Mouse (Mus musculus): ENCODE results near the gene Abhd4.

The Abhd4 gene

DNA sequence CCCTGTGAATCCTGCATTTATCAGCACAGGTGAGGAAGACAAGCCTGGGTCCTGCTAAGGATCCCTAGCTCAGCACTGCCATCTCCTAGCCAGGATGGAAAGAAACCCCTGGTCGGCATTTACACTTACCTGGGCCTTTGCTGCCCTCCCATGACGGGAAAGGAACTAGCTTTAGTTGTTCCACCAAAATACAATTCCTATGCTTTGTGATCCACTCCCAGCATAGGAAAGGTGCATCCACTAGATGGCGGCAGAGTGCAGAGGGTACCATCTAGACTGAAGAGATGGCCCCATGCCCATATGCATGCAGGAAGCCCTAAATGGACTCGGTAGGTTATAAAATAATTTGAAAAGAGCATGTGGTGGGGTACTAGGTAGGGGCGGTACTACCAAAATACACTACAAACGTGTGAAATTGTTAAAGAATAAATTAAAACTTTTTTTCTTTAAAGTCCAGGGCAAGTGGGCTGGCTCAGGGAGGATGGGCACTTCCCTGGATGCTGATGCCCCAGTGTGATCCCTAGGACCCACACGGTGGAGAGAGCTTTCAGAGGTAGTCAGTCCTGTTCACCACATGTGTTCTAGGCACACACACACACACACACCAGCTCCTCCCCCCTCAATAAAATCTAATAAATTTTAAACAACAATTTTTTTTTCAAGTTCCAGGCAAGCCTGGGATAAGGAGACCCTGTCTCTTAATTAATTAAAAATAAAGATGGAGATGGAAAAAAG lies 14.8 kb upstream of the Abhd4 start:
- peak; percentile 81 for DNase-seq (ENCODE audit: low spot score)

DNA sequence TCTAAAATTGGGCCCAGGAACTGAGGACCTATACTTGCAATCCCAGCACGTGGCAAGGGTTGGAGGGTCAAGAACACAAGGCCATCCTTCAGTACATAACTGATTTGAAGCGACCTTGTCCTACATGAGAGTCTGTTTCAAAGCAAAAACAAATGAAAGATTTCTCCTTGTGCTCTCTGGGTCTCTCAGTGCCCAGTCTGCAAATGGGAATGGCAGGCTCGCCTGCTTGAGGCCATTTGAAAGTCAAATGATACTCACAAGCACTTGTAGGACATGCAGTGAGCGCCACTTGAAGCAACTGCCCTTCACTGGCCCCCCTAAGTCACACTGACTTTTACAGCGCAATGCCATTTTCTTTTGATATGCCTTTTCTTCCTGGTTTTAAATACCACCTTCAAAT lies 13.4 kb upstream of the Abhd4 start:
- DNase-seq (ENCODE audit: low spot score), result no peak

DNA sequence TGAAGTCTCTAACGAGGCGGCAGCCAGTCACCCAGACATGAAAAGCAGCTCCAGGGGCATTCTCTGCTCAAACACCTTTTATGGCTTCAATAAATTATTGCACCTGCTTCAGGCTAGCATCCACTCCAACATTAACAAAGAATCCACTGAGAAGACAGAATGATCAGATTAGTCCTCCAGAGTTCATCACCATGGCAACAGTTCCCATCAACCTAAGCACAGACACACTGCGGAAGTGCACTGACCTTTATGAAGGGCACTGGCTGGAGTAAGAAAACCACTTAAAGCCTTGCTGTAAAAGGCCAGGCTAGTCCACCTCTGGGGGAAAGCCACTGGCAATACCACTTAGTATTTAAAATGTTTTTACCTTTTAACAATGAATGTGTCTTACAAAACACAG lies 9.8 kb upstream of the Abhd4 start:
- no peak for DNase-seq (ENCODE audit: low spot score)

DNA sequence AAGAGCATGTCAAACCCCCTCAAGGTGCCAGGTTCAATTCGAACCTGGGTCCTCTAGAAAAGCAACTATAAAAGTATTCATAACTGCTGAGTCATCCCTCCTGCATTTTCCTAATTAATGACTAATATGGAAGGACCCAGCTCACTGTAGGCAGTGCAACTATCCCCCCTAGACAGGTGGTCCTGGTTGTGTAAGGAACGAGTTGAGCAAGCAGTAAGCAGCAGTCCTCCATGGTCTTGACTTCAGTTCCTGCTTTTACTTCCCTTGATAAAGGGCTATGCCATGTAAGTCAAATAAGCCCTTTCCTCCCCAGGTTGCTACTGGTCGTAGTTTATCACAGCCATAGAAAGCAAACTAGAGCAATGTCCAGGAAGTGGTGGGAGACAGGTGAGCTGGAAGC lies 7.8 kb upstream of the Abhd4 start:
- DNase-seq (ENCODE audit: low spot score), result no peak

DNA sequence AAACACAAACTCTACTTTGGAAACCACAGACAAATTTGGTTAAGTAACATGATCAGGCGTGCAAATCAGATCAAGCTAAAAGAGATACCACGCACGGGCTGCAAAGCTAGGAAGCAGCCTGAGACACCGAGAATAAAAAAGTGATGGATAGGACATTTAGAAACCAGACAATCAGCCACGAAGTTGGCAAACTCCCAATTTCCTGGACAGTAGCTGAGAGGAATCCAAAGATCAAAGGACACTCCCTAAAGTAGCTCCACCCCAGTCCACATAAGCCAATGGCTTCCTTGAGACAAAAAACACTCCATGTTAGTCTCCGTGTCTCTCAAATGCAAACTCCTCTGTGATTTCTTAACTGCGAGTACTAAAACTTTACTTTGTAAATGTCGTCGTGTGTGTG lies 4.7 kb upstream of the Abhd4 start:
- DNase-seq (ENCODE audit: low spot score), result no peak

DNA sequence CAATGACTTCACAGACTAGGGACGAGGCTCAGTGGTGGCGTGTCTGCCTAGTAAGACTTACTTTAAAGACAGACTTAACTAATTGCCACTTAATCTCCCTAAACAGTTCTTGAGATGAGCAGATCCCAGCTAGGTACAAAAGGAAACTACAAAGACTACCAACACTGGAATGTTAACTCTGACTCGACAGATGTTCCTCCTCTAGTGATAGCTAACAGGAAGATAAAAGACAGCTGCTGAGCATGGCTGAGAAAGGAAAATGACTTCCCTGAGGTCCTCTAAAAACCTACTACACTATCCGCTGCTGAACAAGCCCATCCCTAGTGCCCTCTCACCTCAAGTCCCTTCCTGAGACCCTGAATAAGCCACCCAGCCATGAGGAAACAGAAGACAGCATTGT lies 3.9 kb upstream of the Abhd4 start:
- no peak for DNase-seq (ENCODE audit: low spot score)

DNA sequence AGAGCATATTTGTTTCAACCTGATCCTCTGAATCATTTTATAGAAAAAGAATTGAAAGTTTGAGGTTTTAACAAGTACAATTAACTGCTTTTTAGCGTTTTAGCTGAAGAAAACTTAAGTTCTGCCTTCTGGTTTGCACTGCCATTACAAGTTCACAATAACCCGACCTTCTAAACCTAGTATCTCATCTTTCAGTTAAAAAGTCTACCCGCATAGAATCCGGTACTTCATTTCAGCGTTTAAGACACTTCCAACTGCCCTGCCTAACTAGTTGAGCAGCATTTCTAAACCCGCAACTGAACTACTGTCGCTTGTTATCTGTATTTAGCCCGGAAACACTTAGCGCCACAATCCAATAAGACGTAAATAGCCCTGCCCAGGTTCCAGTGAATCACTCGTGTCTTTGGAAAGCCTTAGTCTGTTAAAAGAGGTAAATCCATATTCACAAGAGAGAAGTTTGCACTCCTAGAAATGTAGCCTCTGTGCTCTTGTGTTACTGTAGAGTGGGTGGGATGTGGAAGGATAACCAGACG lies 748 bp downstream of the Abhd4 start:
- DNase-seq (ENCODE audit: low spot score), result no peak

DNA sequence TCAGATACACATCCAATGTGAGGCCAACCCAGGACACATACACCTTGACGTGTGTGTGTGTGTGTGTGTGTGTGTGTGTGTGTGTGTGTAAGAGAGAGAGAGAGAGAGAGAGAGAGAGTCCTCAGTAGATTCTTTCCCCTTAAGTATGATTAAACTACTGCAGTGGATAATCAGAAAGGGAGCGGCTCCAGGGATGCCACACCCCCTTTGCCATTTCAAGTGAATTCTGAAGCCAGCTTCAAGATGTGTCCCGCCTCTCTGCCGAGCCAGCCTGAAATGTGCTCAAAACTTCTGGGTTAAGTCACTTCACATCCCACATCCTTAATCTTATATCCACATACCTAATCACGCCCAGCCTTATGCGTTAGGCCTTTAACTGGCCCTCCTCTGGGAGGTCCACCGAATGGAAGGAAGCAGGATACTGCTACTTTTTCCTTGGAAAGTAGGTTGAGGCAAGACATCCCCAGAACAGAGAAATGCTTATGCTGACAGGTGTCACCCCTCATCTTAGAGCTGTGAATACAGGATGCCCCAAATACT lies 4.2 kb downstream of the Abhd4 start:
- no peak for DNase-seq (ENCODE audit: low spot score)

DNA sequence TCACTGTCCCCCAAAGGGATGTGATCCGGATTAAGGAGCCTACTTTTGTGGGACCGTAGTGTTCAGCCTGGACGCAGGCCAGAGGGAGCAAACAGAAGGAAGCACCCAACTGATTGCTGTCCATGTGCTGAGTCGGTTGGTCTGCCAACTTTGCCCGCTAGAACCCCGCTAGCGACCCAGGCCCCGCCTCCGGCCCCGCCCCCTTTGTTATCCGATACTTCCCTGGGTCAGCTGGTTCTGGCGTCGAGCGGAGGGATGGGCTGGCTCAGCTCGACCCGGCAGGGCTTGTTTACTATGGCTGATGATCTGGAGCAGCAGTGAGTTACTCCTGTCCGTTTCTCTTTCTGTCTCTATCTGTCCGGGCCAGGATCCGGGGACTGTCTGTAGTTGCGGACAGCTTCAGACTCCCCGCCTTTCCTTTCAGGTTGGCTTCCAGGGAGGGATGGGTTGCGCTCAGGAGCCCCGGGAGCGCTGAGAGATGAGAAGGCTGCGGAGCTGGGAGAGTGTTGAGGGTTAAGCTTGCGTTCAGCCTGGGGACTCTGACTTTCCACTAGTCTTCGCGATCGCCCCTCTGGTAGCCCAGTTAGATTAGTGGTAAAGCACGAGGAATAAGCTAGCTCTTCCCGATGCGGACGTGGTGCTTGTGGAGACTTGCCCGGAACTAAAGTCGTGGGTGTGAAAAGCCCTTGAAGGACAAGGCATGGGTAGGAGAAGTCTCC lies 5.2 kb downstream of the Abhd4 start:
- peak; percentile 97 for DNase-seq (ENCODE audit: low spot score)

DNA sequence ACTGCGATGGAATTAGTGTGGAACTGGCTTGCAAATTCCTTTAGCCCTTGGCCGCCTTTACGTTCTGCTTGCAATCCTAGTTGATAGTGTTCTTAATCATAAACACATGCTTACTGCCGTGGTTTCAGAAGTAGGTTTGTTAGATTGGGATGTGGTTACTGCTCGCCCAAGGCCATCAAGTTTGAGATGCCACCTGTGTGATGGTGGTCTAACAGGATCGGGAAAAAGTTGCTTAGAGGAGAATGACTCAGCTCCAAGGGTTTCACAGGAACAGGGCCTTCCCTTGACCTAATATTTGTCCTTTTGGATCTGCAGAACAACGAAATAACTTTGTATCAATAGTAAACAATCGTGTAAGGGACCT lies 5.7 kb downstream of the Abhd4 start:
- DNase-seq (ENCODE audit: low spot score), result no peak

DNA sequence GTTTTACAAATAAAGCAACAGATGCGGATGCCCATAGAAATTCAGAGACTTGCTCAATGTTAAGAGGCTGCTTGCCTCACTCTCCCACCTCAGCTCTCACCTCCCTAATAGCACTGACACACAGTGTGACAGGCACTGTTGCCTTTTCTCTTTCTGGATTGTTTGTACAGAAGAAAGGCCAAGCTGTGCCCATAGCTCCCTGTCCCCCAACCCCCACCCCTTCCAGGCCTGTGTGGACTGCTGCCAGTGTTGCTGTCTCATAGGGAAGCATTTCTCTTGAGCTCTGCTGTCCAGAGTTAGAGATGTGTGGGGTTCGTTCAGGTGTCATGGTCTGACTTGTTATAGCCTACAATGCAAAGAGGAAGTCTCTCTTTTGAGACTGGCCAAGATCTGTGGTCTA lies 6.2 kb downstream of the Abhd4 start:
- DNase-seq (ENCODE audit: low spot score), result no peak

DNA sequence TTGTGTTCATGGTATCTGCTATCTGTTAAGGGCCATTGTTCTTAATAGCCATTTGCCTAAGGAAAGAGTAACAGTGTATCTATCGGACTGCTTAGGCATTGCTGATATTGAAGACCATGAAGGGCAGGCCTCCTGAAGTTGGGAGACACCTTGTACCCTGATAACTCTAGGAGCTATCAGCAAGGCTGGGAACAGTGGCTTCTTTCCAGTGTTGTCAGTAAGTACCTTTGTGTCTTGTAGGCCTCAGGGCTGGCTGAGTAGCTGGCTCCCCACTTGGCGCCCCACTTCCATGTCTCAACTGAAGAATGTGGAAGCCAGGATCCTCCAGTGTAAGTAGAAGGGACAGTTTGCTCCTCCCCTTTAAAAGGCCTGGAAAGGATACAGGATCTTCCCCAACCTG lies 7.4 kb downstream of the Abhd4 start:
- DNase-seq (ENCODE audit: low spot score), result no peak

DNA sequence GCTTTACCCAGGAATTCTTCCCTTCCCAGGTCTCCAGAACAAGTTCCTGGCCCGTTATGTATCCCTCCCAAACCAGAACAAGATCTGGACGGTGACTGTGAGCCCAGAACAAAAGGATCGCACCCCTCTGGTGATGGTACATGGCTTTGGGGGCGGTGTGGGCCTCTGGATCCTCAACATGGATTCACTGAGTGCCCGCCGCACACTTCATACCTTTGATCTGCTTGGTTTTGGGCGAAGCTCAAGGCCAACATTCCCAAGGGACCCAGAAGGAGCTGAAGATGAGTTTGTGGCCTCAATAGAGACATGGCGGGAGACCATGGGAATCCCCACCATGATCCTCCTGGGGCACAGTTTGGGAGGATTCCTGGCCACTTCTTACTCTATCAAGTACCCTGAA lies 8.6 kb downstream of the Abhd4 start:
- DNase-seq (ENCODE audit: low spot score), result no peak

DNA sequence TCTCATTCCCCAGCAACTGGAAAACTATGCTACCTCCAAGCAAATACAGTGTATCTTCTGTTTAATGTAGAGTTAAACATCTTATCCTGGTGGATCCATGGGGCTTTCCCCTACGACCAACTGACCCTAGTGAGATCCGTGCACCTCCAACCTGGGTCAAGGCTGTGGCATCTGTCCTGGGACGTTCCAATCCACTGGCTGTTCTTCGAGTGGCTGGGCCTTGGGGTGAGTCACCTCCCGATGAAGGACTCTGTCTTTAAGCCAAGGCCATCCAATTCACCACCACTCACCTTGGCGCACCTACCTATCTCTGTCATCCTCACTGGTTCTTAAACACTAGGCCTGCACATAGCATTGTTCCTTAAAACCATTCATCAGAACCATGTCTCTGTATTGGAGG lies 9.1 kb downstream of the Abhd4 start:
- DNase-seq (ENCODE audit: low spot score), result no peak

DNA sequence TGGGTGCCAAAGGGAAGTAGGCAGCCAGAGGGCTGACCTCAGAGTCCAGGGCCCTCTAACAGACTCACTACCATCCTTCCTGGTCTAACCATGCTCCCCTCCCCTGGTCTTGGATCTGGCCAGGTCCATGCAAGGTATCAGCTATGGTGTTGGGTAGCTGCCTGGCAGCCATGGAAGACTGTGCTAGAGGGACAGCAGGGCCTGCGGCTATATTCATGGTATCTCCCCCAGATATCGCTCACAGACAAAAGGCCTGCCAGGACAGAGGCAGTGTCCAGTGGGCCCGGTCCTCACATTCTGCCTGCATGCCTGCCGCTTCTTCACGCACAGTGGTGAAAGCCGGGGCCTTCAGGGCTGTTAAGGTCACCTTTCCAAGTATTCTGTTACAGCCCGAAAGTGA lies 10.2 kb downstream of the Abhd4 start:
- DNase-seq (ENCODE audit: low spot score), result no peak

DNA sequence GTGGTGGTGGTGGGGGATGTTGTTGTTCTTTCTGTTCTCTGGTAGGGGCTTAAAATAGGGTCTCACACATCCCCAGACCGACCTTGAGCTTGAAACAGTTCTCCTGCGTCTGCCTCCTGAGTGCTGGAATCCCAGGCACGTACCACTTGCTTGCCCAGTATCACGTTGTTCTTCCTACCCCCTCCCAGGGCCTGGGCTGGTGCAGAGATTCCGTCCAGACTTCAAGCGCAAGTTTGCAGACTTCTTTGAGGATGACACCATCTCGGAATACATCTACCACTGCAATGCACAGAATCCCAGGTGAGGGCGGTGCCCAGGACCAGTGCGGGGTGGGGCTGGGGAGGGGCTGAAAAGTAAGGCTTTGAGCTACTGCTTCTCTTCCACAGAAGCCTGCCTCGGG lies 11.1 kb downstream of the Abhd4 start:
- DNase-seq (ENCODE audit: low spot score), result no peak

DNA sequence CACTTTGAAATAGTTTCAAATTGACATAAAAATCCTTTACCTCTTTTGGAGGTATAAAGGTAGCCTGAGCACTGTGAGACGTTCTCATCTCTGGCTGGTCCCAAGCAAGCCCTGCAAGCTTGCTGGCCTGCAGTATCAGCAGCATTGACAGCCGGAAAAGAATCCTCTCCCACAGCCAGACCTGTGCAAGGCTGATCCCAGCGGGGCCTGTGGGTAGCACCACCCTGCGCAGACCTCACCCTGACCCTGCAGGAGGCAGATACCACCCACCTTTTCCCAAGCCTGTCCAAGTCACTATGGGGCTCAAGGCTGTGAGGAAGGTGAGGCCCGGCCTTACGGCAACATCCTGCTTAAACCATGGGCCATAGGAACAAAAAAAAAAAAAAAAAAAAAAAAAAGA lies 12.0 kb downstream of the Abhd4 start:
- DNase-seq (ENCODE audit: low spot score), result no peak

DNA sequence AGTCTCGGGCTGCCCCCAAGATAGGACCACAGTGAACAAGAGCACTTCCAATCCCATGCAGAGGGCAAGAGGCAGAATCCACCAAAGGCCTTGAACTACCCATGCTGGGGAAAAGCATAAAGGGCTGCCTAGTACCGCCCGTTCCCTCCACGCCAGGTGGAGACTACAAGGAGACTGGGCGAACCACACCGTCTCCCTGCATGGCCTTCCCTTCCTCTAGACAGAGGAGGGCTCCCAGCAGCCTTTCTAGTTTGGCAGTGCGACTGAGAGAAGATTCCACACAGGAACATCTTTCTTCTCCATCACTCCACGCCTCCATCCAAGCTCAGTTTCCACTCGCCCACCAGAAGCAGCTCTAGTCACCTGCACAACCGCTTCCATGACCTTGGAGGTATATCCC lies 14.0 kb downstream of the Abhd4 start:
- no peak for DNase-seq (ENCODE audit: low spot score)

DNA sequence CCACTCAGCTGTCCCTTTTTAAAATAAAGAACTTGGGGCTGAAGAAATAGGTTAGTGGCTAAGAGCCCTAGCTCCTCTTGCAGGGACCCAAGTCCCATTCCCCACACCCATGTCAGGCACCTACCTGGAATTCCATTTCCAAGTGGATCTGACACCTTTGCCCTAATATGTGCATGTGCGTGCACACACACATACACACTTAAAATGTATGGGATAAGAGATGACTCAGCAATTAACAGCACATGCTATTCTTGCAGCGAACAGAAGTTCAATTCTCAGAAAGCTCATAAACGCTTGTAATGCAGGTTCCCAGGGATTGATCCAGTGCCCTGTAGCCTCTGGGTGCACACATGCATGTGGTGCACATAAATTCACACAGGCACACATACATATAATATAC lies 15.6 kb downstream of the Abhd4 start:
- DNase-seq (ENCODE audit: low spot score), result no peak

DNA sequence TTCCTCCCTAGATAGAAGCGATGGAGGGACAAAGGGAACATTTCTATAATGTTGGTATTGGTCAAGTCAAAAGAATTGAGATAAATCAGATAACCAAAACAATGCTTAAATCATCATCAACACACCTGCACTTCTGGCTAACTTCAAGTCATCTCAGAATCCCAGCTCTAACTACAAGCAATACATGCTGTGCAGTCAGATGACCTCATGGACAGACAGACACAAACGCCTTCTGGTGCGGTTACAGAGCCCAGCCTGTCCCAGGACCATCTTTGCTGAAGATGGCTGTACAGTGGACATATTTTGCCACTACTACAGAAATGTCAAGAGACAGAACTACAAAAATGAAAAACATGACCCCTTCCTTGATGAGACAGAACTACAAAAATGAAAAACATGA lies 16.4 kb downstream of the Abhd4 start:
- no peak for DNase-seq (ENCODE audit: low spot score)

DNA sequence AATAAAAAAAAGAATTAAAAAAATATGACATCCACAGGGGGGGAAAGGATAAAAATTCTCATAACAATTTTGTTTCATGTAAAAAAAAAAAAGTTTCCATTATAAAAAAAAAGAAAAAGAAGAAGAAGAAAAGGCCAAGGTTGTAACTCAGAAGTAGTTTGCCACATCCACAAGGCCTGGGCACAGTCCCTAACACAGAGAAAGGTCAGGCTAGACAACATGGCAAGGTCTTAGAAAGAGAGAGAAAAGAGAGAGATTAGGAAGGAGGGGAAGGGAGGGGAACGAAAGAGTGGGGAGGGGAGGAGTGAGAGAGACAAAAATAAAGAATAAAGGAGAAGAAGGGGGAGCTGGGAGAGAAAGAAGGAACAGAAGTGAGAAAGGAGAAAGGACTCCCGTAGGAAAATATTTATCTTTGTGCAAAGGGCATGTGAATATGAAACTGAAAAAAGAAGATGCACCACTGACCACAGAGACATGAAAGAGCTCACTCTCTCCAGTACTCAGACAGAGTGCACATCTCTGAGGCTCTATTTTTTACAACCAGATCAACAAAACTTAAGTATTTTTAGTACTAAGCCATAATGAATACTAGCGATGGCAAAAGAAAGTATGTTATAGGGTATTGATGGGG lies 18.1 kb downstream of the Abhd4 start:
- DNase-seq (ENCODE audit: low spot score), result no peak

DNA sequence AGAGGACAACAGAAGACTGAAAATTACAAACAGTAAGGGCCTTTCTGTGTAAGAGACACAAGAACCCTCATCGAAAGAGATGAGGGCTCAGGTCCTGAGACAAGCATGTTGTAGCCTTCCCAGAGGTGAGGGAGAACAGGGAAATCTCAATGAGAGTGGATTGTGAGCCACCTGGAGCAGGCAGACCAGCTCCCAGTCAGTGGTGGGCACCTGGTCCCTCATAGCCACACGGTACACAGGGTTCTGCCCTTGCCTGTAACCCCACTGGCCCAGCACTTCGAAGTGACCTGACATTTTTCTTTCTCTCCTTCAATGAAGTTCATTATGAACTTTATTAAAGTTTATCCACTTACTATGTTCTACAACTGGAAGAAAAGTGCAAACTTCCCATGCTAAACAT lies 18.7 kb downstream of the Abhd4 start:
- no peak for DNase-seq (ENCODE audit: low spot score)

DNA sequence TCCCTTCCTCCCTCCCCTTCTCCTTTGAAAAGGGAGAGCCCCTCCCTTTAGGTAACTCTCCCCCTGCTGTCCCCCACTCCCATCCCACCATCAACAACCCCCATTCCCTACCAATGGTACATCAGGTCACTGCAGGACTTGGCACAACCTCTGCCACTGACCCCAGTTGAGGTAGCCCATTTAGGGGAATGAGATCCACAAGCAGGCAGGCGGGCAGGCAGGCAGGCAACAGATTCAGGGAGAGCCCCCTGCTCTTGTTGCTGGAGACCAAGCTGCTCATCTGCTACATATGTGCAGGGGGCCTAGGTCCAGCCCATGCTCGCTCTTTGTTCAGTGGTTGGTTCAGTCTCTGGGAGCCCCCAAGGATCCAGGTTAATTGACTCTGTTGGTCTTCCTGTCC lies 22.5 kb downstream of the Abhd4 start:
- DNase-seq (ENCODE audit: low spot score), result no peak

Data from ovary, postnatal 36 days (tissue).